Mouse (Mus musculus) lung, embryonic 14.5 days (tissue): ENCODE measurements around the gene Gaa. TPM values are rescaled to one million over a fixed set of nuclear protein-coding genes. Genes with fewer than 3 reads are reported as not detected.
"Not testable (repeated sequence)": the region's sequence is repeated elsewhere in the genome, so short reads cannot be mapped to it uniquely, and the experiment has no call there.

ENCODE experiments used
- ATAC-seq: fragments of 200-750 bp; cut with Nextera tagmentation; 2 replicates; pipeline ENCODE4 v1.8.0; 2017; ENCODE audit warnings: mild to moderate bottlenecking, moderate TSS enrichment, moderate library complexity; ENCODE audit not compliant: insufficient read depth
- DNase-seq: peaks from one replicate; pipeline ENCODE4 v3.0.0-alpha.2; 2015
- H3K27ac ChIP-seq: fragments of 300-500 bp; sonication (generic); 2 replicates; pipeline ENCODE4 v1.5.1; 2014; ENCODE audit warnings: low read depth, mild to moderate bottlenecking, moderate library complexity
- H3K27me3 ChIP-seq: fragments of 300-500 bp; sonication (generic); 2 replicates; pipeline ENCODE4 v1.6.1; 2014; ENCODE audit warnings: low read length, control low read depth; ENCODE audit not compliant: insufficient read depth
- H3K36me3 ChIP-seq: fragments of 300-500 bp; sonication (generic); 2 replicates; pipeline ENCODE4 v1.6.1; 2014; ENCODE audit warnings: control low read depth; ENCODE audit not compliant: insufficient read depth
- H3K4me1 ChIP-seq: fragments of 300-500 bp; sonication (generic); 2 replicates; pipeline ENCODE4 v1.6.1; 2014; ENCODE audit warnings: antibody characterized with exemption, control low read depth; ENCODE audit not compliant: insufficient read depth
- H3K4me2 ChIP-seq: fragments of 300-500 bp; sonication (generic); 2 replicates; pipeline ENCODE4 v1.6.1; 2014; ENCODE audit warnings: mild to moderate bottlenecking
- H3K4me3 ChIP-seq: fragments of 300-500 bp; sonication (generic); 2 replicates; pipeline ENCODE4 v1.5.1; 2014; ENCODE audit warnings: low read depth, low read length
- H3K9ac ChIP-seq: fragments of 300-500 bp; sonication (generic); 2 replicates; pipeline ENCODE4 v1.6.1; 2014
- H3K9me3 ChIP-seq: fragments of 300-500 bp; sonication (generic); 2 replicates; pipeline ENCODE4 v1.6.1; 2016; ENCODE audit warnings: low read depth, low read length, control low read depth
- CTCF ChIP-seq: IDR thresholded peaks from 2 replicates; pipeline ENCODE4 v1.5.1; 2016; ENCODE audit warnings: antibody characterized with exemption, low read depth
- WGBS: fragments of 180-500 bp; shearing (Covaris S2); extraction: QIAGEN DNeasy Blood & Tissue Kit; methylation state at CpG from one replicate; pipeline ENCODE4 v1.1.7; 2014; 5-methylcytosine and 5-hydroxymethylcytosine counted together
- polyA plus RNA-seq: library from polyadenylated mRNA; unstranded; fragments of >200 nt; fragmentation: Nextera tagmentation; extraction: Ambion mirVana; gene quantifications from 2 replicates; pipeline ENCODE4 v1.2.1, GENCODE M21; 2014

Gaa gene
- polyA plus RNA-seq, 1 experiment from 2014 or later: 58.8 TPM

GRCm38 (mm10) chr11:119237568-119238304 is 30.0 kb upstream of the Gaa start:
- WGBS: 23% methylated on average over 20 of the region's 20 CpGs
- no peak for TF ChIP-seq CTCF
- peak overlapping the region; percentile 64 for H3K4me2 ChIP-seq
- H3K36me3 ChIP-seq: no peaks in the 10 kb centered on the region
- H3K27ac ChIP-seq: no peak overlapping the region
- no peaks in the 10 kb centered on the region for H3K9me3 ChIP-seq
- H3K27me3 ChIP-seq: no peaks in the 10 kb centered on the region
- peak; percentile 55 for DNase-seq
- ATAC-seq: peak; percentile 35; the same call in 1 of the 2 replicates
- H3K9ac ChIP-seq: no peak overlapping the region
- H3K4me3 ChIP-seq: peak overlapping the region; percentile 28
- no peaks in the 10 kb centered on the region for H3K4me1 ChIP-seq

DNA sequence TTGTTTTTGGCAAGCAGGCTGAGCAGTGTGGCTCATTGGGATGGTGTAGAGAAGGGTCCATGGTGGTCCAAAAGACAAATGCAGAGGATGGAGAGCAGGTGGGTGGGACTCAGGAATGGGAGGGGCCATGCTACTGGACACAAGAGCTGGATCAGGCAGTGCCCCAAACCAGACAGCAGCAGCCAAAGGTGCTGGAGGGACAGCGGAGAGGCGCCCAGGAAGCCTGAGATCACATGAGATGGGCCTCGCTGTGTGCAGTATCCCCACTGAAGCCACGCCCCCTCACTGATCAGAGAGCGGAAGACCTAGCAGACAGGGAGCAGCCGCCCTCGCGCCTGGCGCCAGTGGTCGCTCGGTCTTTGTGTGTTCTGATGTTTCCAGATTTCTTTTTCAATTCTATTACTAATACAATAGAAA is 29.4 kb upstream of the Gaa start:
- Histone ChIP-seq H3K9ac (0 out of 2 replicates have a peak overlapping the region, but pooled peaks have one; percentile 23), H3K4me2 (peak overlapping the region; percentile 64), H3K4me1 (no peaks in the 10 kb centered on the region), H3K4me3 (peak overlapping the region; percentile 28), H3K27me3 (no peaks in the 10 kb centered on the region), H3K27ac (no peak overlapping the region), H3K36me3 (no peaks in the 10 kb centered on the region), H3K9me3 (no peaks in the 10 kb centered on the region)
- 5% methylated on average over 11 of the region's 11 CpGs for WGBS
- peak; percentile 68; the same call in 1 of the 2 replicates for ATAC-seq
- peak; percentile 73 for DNase-seq
- no peak for TF ChIP-seq CTCF

GRCm38 (mm10) chr11:119239480-119239879 is 28.2 kb upstream of the Gaa start:
- Histone ChIP-seq H3K9me3 (no peaks in the 10 kb centered on the region), H3K27ac (no peak overlapping the region), H3K4me1 (no peaks in the 10 kb centered on the region), H3K36me3 (no peaks in the 10 kb centered on the region), H3K4me3 (no peak overlapping the region), H3K9ac (no peak overlapping the region), H3K4me2 (no peak overlapping the region), H3K27me3 (no peaks in the 10 kb centered on the region)
- DNase-seq (no peak), ATAC-seq (no peak)
- WGBS: 93% methylated on average over 12 of the region's 12 CpGs
- no peak for TF ChIP-seq CTCF

GRCm38 (mm10) chr11:119245543-119245942 is 22.1 kb upstream of the Gaa start:
- 89% methylated on average over 6 of the region's 6 CpGs for WGBS
- DNase-seq, H3K4me3 ChIP-seq, H3K27me3 ChIP-seq, H3K4me1 ChIP-seq, H3K36me3 ChIP-seq, H3K9me3 ChIP-seq, H3K4me2 ChIP-seq, ATAC-seq, H3K9ac ChIP-seq, H3K27ac ChIP-seq: not testable (repeated sequence)

DNA sequence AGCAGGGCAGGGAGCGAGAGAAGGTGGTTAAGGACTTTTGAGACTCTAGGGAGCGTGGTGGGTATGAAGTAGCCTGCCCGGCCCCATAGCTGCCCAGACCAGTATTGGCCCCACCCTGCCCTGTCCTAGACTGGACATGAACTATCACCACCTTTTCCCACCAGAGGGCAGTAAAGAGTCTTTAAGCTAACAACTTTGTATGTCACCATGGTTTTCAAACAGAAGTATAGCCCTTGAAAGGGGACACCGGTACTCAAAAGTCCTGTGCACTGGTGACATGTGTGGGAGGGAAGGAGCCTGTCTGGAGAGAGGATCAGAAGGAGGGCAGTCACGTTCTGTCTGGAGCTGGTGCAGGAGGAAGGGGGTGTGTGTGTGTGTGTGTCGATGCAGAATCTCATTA is 18.7 kb upstream of the Gaa start:
- peaks cover 4% of the 10 kb centered on the region; the same call in 1 of the 2 replicates for H3K4me1 ChIP-seq
- no peaks in the 10 kb centered on the region for H3K9me3 ChIP-seq
- H3K4me3 ChIP-seq: no peak overlapping the region
- 24% methylated on average over 6 of the region's 6 CpGs for WGBS
- no peak overlapping the region for H3K9ac ChIP-seq
- no peak overlapping the region for H3K4me2 ChIP-seq
- ATAC-seq: peak; percentile 81
- H3K27me3 ChIP-seq: no peaks in the 10 kb centered on the region
- peak; percentile 72 for TF ChIP-seq CTCF
- no peak overlapping the region for H3K27ac ChIP-seq
- peak; percentile 94 for DNase-seq
- H3K36me3 ChIP-seq: no peaks in the 10 kb centered on the region

DNA sequence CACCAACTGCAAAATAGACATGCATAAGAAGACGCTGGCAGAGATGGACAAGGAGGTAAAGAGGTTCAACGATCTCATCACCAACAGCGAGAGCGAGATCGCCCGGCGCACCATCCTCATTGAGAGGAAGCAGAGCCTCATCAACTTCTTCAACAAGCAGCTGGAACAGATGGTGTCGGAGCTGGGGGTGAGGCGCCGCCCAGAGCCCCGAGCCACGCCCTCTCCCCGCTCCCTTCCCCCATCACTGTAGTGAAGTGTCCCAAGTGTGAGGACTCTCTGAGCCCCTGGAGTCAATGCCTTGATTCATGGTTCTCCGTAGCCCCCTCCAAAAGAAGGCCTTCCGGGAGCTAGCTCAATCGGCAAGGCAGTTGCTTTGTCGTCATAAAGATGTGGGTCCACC is 16.7 kb upstream of the Gaa start:
- Histone ChIP-seq H3K9ac (no peak overlapping the region), H3K4me1 (peaks cover 4% of the 10 kb centered on the region; the same call in 1 of the 2 replicates), H3K4me3 (no peak overlapping the region), H3K27me3 (no peaks in the 10 kb centered on the region), H3K4me2 (no peak overlapping the region), H3K36me3 (no peaks in the 10 kb centered on the region), H3K9me3 (no peaks in the 10 kb centered on the region), H3K27ac (no peak overlapping the region)
- no peak for DNase-seq
- 34% methylated on average over 17 of the region's 17 CpGs for WGBS
- no peak for TF ChIP-seq CTCF
- no peak for ATAC-seq

GRCm38 (mm10) chr11:119252854-119253541 is 14.7 kb upstream of the Gaa start:
- TF ChIP-seq CTCF: peak; percentile 78
- Histone ChIP-seq H3K4me3 (no peak overlapping the region), H3K4me2 (peak overlapping the region; percentile 54), H3K27ac (no peak overlapping the region), H3K36me3 (no peaks in the 10 kb centered on the region), H3K9me3 (no peaks in the 10 kb centered on the region), H3K27me3 (no peaks in the 10 kb centered on the region), H3K4me1 (peaks cover 4% of the 10 kb centered on the region; the same call in 1 of the 2 replicates), H3K9ac (no peak overlapping the region)
- WGBS: 4% methylated on average over 22 of the region's 22 CpGs
- DNase-seq (peak; percentile 81), ATAC-seq (peak; percentile 74)

- ATAC-seq, H3K27me3 ChIP-seq, H3K36me3 ChIP-seq, H3K27ac ChIP-seq, H3K4me2 ChIP-seq, H3K4me1 ChIP-seq, H3K9ac ChIP-seq, H3K4me3 ChIP-seq, H3K9me3 ChIP-seq: not testable (repeated sequence)
- peak; percentile 25 for DNase-seq
- 59% methylated on average over 5 of the region's 5 CpGs for WGBS
Observed at GRCm38 (mm10) chr11:119256557-119256956, 11.1 kb upstream of the Gaa start.
